Mouse (Mus musculus): Measurements from ENCODE around the gene Uvrag.

The Uvrag gene

DNA sequence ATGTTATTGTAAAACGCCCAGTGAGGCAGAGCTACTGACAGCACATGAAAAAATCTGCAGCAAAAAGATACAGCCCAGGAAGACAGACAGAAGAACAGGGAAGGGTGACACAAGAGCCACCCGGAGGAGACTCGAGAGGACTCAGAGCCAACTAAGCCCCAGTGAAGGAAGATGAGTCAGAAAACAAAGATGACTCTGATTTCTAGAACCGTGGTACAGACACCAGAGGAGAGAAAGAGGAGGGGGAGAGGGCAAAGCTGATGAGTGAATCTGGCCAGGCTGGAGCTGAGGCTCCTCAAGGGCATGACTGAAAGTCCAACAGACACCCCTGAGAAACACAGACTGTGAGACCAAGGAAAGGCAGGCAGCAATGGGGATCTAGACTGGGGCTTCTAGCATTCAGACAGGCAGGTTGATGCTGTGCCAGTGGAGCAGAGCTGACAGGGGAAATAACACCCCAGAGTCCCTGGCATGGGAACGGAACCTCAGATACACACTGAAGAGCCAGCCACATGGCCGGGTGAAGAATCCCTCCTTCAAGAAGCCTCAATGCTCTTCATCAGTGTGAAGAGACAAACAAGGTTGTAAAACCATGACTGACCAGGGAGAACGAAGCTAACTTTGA is 79.8 kb downstream of the Uvrag start:
- no peak for DNase-seq (ENCODE audit: extremely low read depth, low read depth)

GRCm38 (mm10) chr7:99060476-99060875 is 80.5 kb downstream of the Uvrag start:
- DNase-seq (ENCODE audit: extremely low read depth, low read depth) = no peak

DNA sequence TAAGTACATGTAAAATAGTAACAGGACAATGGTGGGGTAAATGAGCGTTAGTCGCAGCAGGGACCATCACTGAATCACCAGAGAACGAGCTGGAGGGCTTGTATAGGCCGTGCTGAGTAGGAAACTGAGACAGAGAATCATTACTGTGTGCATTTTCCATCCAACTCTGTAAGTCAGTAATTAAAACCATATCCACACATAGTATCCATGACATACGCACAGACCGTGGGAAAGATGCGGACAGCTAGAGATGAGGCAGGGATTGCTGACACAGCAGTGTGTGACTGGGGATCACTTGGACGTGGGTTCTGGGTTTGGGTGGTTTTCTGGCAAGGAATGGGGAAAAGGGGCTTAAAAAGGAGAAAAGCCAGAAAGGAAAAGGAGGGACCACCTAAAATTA is 81.0 kb downstream of the Uvrag start:
- DNase-seq (ENCODE audit: extremely low read depth, low read depth) = no peak

GRCm38 (mm10) chr7:99057053-99057630 is 83.8 kb downstream of the Uvrag start:
- DNase-seq (ENCODE audit: extremely low read depth, low read depth) = no peak

DNA sequence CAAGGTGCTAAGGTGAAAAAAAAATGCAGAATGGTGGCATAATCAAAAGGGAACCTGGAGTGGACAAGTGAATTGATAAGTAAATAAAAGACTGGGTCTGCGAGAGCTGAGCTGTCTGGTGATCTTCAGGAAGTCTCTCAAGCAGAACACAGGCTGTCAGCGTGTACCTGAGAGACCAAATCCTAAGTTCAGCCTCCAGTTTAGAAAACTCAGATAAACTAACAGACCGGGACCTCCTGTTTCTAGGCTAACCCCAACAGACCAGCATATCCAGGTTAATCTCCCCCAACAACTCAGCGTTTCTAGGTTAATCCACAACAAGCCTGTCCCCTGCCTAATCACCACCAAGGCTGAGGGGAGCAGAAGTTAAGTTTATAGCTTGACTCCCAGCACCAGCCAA is 87.3 kb downstream of the Uvrag start:
- no peak for DNase-seq (ENCODE audit: extremely low read depth, low read depth)

GRCm38 (mm10) chr7:99052471-99053241 is 88.3 kb downstream of the Uvrag start:
- DNase-seq (ENCODE audit: extremely low read depth, low read depth) = no peak

DNA sequence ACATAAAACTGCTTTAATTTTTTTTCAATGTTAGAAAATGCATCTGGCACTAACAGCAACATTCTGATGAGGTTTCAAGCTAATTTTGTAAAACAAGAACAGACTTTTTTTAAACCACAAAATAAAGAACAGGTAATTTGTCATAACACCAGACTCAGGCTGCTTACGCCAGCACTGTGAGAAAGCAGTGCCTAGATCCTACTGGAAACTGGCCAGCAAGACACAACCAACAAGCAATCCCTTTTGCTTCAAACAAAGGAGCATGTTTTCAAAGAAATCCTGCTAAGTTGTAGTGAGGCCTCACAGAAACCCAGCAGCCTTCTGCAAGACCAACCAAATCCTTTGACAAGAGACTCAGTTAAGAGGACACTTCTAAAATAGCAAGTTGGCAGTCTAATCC is 90.1 kb downstream of the Uvrag start:
- DNase-seq (ENCODE audit: extremely low read depth, low read depth) = no peak

- peak; percentile 36 for DNase-seq (ENCODE audit: extremely low read depth, low read depth)
These were observed 91.0 kb downstream of the Uvrag start for GRCm38 (mm10) chr7:99049897-99050296.

DNA sequence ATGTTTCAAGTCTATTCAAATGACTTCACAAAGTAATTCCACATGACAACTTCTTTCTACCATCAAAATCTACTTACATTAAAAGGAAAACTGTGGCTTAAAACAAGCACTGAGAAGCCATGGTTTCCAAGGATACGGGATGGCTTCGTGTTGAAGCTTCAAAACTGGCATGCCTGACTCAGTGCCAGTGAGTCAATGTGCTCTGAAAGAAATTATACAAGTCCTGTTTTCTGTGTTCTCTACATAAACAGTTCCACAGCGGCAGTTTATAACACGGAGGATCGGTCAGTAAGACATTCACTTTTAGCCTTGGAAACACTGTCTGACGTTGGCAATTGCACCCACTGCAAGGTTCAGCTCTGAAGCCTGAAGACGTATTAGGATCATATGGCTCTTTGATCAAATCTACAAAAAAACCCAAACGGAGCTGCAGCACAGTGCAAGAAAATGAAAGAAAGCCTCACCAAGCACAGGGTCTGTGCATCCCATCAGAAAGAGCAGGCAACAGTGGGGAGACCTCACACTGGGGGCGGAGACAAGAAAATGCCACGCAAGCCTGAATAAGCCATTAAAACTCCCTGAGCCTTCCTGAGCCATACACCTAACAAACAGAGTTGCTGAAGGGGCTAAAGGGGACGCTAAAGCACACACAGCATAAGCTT is 94.3 kb downstream of the Uvrag start:
- DNase-seq (ENCODE audit: extremely low read depth, low read depth) = no peak

- DNase-seq (ENCODE audit: extremely low read depth, low read depth) = no peak
These were observed 95.4 kb downstream of the Uvrag start for GRCm38 (mm10) chr7:99045525-99045924.

GRCm38 (mm10) chr7:99043923-99044322 is 97.0 kb downstream of the Uvrag start:
- DNase-seq (ENCODE audit: extremely low read depth, low read depth) = no peak

- no peak for DNase-seq (ENCODE audit: extremely low read depth, low read depth)
These were observed 97.6 kb downstream of the Uvrag start for GRCm38 (mm10) chr7:99043322-99043721.

DNA sequence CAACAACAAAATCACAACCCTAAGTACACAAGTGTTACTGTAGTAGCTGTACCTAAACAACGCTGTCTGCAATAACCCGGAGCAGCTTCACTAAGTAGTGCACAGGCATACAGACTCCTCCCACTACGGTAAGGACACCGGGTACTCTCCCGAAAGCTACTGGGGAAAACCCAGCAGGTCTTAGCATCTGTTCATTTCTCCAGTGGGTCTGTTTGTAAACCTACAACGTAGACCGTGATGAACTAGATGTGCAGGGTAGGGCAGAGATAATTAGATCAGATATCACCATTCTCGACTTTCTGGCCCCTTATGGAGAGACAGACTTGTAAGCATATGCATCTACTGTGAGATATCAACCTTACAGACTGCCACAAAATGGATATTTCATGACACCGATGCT is 99.1 kb downstream of the Uvrag start:
- DNase-seq (ENCODE audit: extremely low read depth, low read depth) = no peak

DNA sequence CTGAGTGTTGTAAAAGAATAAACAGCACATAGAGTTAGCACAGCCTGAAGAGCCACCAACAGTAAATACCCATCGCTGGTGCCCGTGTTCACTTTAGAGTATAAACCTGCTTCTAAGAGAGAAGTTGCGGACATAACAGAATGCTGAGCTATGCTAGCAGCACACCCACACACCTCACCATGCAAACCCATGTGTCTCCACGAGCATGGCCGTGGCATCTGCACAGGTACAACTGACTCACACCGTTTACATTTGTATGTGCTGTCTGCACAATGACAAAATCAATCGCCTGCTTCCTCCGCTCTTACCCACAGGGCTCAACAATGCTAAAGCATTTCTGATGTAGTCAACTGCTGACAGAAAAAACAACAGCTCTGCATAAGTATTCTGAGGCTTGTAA is 101.0 kb downstream of the Uvrag start:
- DNase-seq (ENCODE audit: extremely low read depth, low read depth) = no peak

GRCm38 (mm10) chr7:99036284-99036683 is 104.7 kb downstream of the Uvrag start:
- DNase-seq (ENCODE audit: extremely low read depth, low read depth) = no peak

- no peak for DNase-seq (ENCODE audit: extremely low read depth, low read depth)
These were observed 106.0 kb downstream of the Uvrag start for GRCm38 (mm10) chr7:99034909-99035308.

GRCm38 (mm10) chr7:99033838-99034237 is 107.1 kb downstream of the Uvrag start:
- no peak for DNase-seq (ENCODE audit: extremely low read depth, low read depth)

- no peak for DNase-seq (ENCODE audit: extremely low read depth, low read depth)
These were observed 107.6 kb downstream of the Uvrag start for GRCm38 (mm10) chr7:99033314-99033713.

DNA sequence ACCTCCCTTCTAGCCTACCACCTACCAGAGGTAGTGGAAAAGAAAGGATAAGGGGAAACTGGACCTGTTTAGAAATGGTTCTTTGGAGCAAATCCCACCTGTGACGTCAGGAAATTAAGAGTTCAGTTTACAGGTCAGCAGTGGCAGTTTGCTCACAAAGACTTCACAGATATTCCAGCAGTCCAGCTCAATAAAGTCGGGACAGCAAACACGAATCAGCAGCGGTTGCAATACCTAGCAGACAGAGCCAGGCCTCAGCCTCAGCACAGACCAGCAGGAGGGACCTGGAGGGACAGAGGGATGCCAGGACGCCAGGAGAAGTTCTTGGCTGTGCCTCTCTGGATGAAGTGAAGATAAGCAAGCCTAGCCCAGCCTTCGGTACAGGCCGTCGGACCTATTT is 108.9 kb downstream of the Uvrag start:
- no peak for DNase-seq (ENCODE audit: extremely low read depth, low read depth)

- no peak for DNase-seq (ENCODE audit: extremely low read depth, low read depth)
These were observed 112.8 kb downstream of the Uvrag start for GRCm38 (mm10) chr7:99028108-99028507.

DNA sequence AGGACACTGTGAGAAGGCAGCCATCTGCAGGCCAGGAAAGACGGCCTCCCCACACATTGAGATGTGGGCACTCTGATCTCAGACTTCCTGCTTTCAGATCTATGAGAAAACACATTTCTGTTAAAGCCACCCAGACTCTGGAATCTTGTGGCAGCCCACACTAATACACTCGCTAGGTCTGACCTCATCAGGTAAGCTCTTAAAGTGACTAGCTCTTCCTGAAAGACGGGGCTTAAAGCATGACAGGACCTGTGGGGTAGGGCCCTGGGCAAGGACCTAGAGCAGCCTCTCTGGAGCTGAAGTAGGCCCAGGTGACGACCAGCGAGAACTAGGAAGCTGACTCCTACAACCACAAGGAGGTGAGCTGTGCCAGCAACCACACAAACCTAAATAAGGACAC is 113.8 kb downstream of the Uvrag start:
- DNase-seq (ENCODE audit: extremely low read depth, low read depth) = no peak

DNA sequence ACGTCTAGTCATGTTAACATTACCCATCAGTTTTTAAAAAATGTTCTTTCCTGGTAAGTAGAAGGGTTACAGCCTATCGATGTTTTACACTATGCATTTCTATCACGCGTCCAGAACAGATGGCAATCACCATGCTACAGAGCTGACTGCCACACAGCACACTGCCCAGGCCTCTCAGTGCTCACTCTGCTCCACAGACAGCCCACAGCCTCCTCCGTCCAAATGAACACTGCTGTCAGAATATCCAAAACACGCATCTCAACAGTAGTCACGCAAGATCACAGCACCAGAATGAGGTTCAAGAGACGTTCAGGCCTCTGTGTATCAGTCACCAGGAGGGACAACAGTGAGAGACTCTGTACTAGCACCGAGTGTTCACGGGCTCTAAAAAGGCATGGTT is 115.0 kb downstream of the Uvrag start:
- no peak for DNase-seq (ENCODE audit: extremely low read depth, low read depth)
